Mouse (Mus musculus): ENCODE measurements around the gene Kmt2a. TPM values are rescaled to one million over a fixed set of nuclear protein-coding genes. Genes with fewer than 3 reads are reported as not detected.

The Kmt2a gene
- polyA plus RNA-seq (2012; ENCODE audit: insufficient read depth, low replicate concordance) = 3.1 and 5.9 TPM in 2 replicates

DNA sequence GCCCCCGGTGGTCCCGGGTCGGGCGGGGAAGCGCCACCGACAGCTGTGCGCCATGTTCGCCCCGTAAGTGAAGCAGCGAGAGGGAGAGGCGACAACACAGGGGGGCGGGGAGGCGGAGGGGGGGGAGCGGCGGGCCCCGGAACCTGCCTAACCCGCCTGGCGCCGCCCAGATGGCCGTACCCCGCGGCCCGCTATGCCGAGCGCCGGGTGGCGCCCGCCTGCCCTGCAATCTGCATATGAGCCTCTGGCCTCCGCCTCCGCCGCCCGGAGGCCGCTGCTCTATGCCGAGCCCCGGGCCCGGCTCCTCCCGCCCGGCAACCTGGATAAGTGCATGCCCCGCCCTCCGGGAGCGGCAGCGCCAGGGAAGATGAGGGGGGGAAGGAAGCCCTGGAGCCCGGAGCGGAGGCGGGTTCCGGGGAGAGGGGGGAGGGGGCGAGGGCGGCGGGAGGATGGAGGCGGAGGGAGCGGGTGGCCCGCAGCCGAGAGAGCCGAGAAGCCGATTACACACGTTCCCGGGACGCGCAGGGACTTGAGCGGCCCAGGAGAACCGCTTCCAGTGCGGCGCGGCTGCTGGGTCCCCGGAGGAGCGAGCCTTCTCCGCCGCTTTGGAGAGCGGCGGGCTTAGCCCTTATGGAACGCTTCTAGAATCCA is at the start of gene Kmt2a:
Gene Kmt2a (minus strand): TSS at position 76 of the 651 bp plus-strand sequence.
- H3K9me3 ChIP-seq = no peaks in the 10 kb centered on the region
- no peaks in the 10 kb centered on the region for H3K27me3 ChIP-seq (replicated peaks)
- H3K4me3 ChIP-seq (replicated peaks) = peak within 1 kb of the TSS; percentile 96
- TF ChIP-seq GATA1 (IDR thresholded peaks at IDR 0.05; ENCODE audit: borderline replicate concordance, low read length) (no peak), FLI1 (IDR thresholded peaks at IDR 0.05; ENCODE audit: low read length) (no peak)
- H3K36me3 ChIP-seq (replicated peaks; ENCODE audit: low read length) = peaks cover 22% of the 10 kb centered on the region
- H3K4me1 ChIP-seq = peaks cover 64% of the 10 kb centered on the region

DNA sequence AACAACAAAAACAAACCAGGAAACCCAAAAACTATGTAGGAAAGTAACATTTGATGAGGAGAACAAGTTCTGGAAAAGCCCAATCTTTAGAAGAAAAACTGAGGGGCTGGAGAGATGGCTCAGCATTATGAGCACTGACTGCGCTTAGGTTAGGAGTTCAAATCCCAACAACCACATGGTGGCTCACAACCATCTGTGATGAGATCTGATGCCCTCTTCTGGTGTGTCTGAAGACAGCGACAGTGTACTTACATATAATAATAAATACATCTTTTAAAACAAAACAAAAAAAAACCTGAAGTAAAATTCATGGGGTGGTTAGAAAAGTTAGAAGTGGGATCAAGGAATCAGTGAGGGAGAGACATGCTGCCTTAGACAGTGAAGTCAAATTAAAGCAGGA is 40.4 kb upstream of the Kmt2a start:
- no peaks in the 10 kb centered on the region for H3K27me3 ChIP-seq (replicated peaks)
- TF ChIP-seq FLI1 (IDR thresholded peaks at IDR 0.05; ENCODE audit: low read length) = no peak
- TF ChIP-seq GATA1 (IDR thresholded peaks at IDR 0.05; ENCODE audit: borderline replicate concordance, low read length) = no peak
- H3K4me3 ChIP-seq (replicated peaks) = peak overlapping the region; percentile 99
- no peaks in the 10 kb centered on the region for H3K9me3 ChIP-seq
- H3K36me3 ChIP-seq (replicated peaks; ENCODE audit: low read length) = peaks cover 41% of the 10 kb centered on the region
- peaks cover 25% of the 10 kb centered on the region for H3K4me1 ChIP-seq

GRCm38 (mm10) chr9:44921123-44921468 is 40.0 kb upstream of the Kmt2a start:
- TF ChIP-seq FLI1 (IDR thresholded peaks at IDR 0.05; ENCODE audit: low read length) (no peak), GATA1 (IDR thresholded peaks at IDR 0.05; ENCODE audit: borderline replicate concordance, low read length) (no peak)
- Histone ChIP-seq H3K4me1 (peaks cover 25% of the 10 kb centered on the region), H3K27me3 (replicated peaks) (no peaks in the 10 kb centered on the region), H3K36me3 (replicated peaks; ENCODE audit: low read length) (peaks cover 36% of the 10 kb centered on the region), H3K4me3 (replicated peaks) (peak overlapping the region; percentile 99), H3K9me3 (no peaks in the 10 kb centered on the region)

- TF ChIP-seq FLI1 (IDR thresholded peaks at IDR 0.05; ENCODE audit: low read length) = no peak
Measured at GRCm38 (mm10) chr9:44920374-44921122, 39.5 kb upstream of the Kmt2a start, which contains the start of gene Atp5l. Gene Atp5l, minus strand, starts transcription at chr9:44920742.

GRCm38 (mm10) chr9:44919606-44920005 is 38.5 kb upstream of the Kmt2a start:
- Histone ChIP-seq H3K36me3 (replicated peaks; ENCODE audit: low read length) (peaks cover 33% of the 10 kb centered on the region), H3K9me3 (no peaks in the 10 kb centered on the region)
- TF ChIP-seq GATA1 (IDR thresholded peaks at IDR 0.05; ENCODE audit: borderline replicate concordance, low read length) (no peak), FLI1 (IDR thresholded peaks at IDR 0.05; ENCODE audit: low read length) (no peak)

More at GRCm38 (mm10) chr9:44920374-44921122, 39.5 kb upstream of the Kmt2a start, which contains the start of gene Atp5l:
- Histone ChIP-seq H3K9me3 (no peaks in the 10 kb centered on the region), H3K4me1 (peaks cover 25% of the 10 kb centered on the region), H3K4me3 (replicated peaks) (peak within 1 kb of the TSS; percentile 99), H3K36me3 (replicated peaks; ENCODE audit: low read length) (peaks cover 33% of the 10 kb centered on the region), H3K27me3 (replicated peaks) (no peaks in the 10 kb centered on the region)

DNA sequence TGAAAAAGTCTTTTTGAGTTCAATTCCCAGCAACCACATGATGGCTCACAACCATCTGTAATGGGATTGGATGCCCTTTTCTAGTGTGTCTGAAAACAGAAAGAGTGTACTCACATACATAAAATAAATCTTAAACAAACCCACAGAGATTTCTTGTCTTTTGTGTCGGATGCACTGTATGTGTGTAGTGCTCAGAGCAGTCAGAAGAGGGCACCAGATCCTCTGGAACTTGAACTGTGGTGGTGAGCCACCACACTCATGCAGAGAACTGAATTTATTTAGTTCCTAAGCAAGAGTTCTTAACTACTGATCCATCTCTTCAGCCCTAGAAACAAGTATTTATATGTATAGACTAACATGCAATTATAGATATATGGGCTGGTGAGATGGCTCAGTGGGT is 35.1 kb upstream of the Kmt2a start:
- Histone ChIP-seq H3K4me1 (peaks cover 24% of the 10 kb centered on the region; the same call in 1 of the 2 replicates), H3K4me3 (replicated peaks) (no peak overlapping the region), H3K36me3 (replicated peaks; ENCODE audit: low read length) (peaks cover 51% of the 10 kb centered on the region), H3K27me3 (replicated peaks) (no peaks in the 10 kb centered on the region), H3K9me3 (no peaks in the 10 kb centered on the region)
- TF ChIP-seq GATA1 (IDR thresholded peaks at IDR 0.05; ENCODE audit: borderline replicate concordance, low read length) (no peak), FLI1 (IDR thresholded peaks at IDR 0.05; ENCODE audit: low read length) (no peak)

More at GRCm38 (mm10) chr9:44919606-44920005, 38.5 kb upstream of the Kmt2a start:
- Histone ChIP-seq H3K4me1 (peaks cover 28% of the 10 kb centered on the region), H3K4me3 (replicated peaks) (peak overlapping the region; percentile 99), H3K27me3 (replicated peaks) (no peaks in the 10 kb centered on the region)

DNA sequence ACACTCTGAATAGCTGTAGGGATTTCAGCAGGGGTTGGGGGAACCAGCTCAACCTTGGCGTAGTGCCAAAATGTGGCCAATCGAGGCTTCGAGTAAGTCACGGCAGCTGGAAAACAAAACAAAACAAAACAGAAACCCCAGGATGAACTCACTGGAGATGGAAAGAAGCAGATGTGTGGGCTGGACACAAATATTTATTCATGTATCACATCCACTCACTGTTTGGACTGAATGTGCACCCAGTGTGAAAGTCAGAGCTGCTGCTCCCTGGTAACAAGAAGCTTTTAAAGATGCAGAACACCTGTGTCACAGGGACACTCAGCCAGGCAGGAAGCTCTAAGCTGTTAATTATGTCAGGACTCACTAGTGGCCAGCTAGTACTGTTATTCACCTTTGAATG is 33.6 kb upstream of the Kmt2a start:
- H3K4me3 ChIP-seq (replicated peaks) = no peak overlapping the region
- TF ChIP-seq GATA1 (IDR thresholded peaks at IDR 0.05; ENCODE audit: borderline replicate concordance, low read length) (no peak), FLI1 (IDR thresholded peaks at IDR 0.05; ENCODE audit: low read length) (no peak)
- peaks cover 66% of the 10 kb centered on the region for H3K36me3 ChIP-seq (replicated peaks; ENCODE audit: low read length)
- no peaks in the 10 kb centered on the region for H3K27me3 ChIP-seq (replicated peaks)
- peaks cover 29% of the 10 kb centered on the region; the same call in 1 of the 2 replicates for H3K4me1 ChIP-seq
- H3K9me3 ChIP-seq = no peaks in the 10 kb centered on the region

DNA sequence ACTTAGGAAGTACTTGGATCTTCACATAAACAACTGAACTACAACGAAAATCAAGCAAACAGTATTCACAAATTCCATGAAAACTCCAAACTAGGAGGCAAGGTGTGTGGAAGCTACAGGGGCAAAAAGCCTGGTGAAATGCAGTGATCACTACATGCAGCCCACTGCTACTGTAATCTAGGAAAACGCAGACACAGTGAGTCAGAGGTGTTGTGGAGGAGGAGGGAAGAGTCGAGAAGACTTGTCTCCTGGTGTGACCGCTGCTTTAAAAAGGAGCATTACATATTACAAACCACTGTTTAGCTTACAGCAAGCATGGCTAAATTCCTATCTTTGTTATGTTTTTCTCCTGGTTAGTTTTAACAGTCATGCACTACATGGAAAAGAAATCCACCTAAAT is 30.3 kb upstream of the Kmt2a start:
- Histone ChIP-seq H3K36me3 (replicated peaks; ENCODE audit: low read length) (peaks cover 65% of the 10 kb centered on the region), H3K27me3 (replicated peaks) (no peaks in the 10 kb centered on the region), H3K4me3 (replicated peaks) (no peak overlapping the region), H3K9me3 (no peaks in the 10 kb centered on the region), H3K4me1 (peaks cover 31% of the 10 kb centered on the region)
- TF ChIP-seq FLI1 (IDR thresholded peaks at IDR 0.05; ENCODE audit: low read length) (no peak), GATA1 (IDR thresholded peaks at IDR 0.05; ENCODE audit: borderline replicate concordance, low read length) (no peak)

GRCm38 (mm10) chr9:44905620-44906019 is 24.5 kb upstream of the Kmt2a start:
- H3K27me3 ChIP-seq (replicated peaks) = no peaks in the 10 kb centered on the region
- H3K9me3 ChIP-seq = no peaks in the 10 kb centered on the region
- TF ChIP-seq FLI1 (IDR thresholded peaks at IDR 0.05; ENCODE audit: low read length) = no peak
- no peak for TF ChIP-seq GATA1 (IDR thresholded peaks at IDR 0.05; ENCODE audit: borderline replicate concordance, low read length)
- peaks cover 17% of the 10 kb centered on the region for H3K36me3 ChIP-seq (replicated peaks; ENCODE audit: low read length)
- H3K4me1 ChIP-seq = peaks cover 51% of the 10 kb centered on the region
- peak overlapping the region; percentile 87 for H3K4me3 ChIP-seq (replicated peaks)

DNA sequence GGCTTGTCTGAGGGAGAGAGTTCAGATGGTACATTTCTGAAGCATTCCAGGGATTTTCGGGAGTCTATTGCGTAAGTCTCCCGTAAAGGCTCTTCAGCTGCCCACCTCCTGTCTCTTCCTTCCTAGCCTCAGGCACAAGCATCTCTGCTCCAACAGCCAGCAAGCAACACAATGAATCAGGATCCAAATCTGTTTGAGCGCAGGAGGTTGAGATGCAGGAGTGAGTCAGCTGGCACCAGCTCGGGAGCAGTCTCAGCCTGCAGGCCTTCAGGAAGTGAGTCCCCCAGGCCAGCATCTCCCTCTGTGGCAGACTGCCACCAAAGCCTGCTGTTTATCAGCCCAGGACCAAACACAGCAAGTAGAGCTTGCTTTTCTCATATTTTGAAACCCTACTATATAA is 23.9 kb upstream of the Kmt2a start:
- Histone ChIP-seq H3K9me3 (no peaks in the 10 kb centered on the region), H3K4me3 (replicated peaks) (peak overlapping the region; percentile 62), H3K36me3 (replicated peaks; ENCODE audit: low read length) (peaks cover 10% of the 10 kb centered on the region), H3K4me1 (peaks cover 51% of the 10 kb centered on the region), H3K27me3 (replicated peaks) (no peaks in the 10 kb centered on the region)
- TF ChIP-seq GATA1 (IDR thresholded peaks at IDR 0.05; ENCODE audit: borderline replicate concordance, low read length) (no peak), FLI1 (IDR thresholded peaks at IDR 0.05; ENCODE audit: low read length) (no peak)
